In the genomic region with DNA sequence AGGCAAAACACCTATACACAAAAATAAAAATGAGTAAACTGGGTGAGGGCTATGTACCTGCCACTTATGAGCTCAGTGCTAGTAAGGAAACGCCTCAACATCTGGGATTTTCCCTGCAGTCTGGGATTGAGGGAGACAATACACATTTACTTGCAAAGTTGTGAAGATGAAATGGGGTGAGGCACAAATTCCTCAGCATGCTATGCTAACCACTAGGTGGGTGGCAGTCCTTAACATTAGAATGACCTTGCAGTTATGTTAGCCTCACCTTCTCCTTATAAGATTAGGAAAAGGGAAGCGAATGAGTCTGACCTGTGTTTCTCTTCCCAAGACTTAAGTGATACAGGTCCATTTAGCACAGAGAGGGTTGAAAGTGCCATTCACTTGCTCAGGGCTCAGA, we compare ENCODE assay signal across 22 mouse cellular contexts.
DNase-seq lines count a peak whose midpoint lies in the region; TF ChIP-seq lines count a peak whose summit lies in the region.
"Had no signal": no experiment of that assay in that cellular context is flagged by ENCODE, and none has a peak within 500 bp of the region (broad histone marks: within the 10 kb centered on the region; RNA-seq: fewer than 3 reads in every experiment).

No protein-coding gene starts in this region.

- H3K9me3 ChIP-seq in E14TG2a.4 (ENCODE audit: low read length): no peaks in the 10 kb centered on the region
- H3K9me3 ChIP-seq: embryonic facial prominence, embryonic 12.5 days; embryonic facial prominence, embryonic 15.5 days; G1E; heart, embryonic 12.5 days; heart, embryonic 15.5 days had no signal

- DNase-seq in ES-CJ7 (ENCODE audit: low read depth, low spot score) (peak; percentile 75), ZHBTc4 (ENCODE audit: low read depth, low spot score) (peak; percentile 86)
- no peak for DNase-seq in urinary bladder, postnatal 4 days (ENCODE audit: low spot score in 2 of 2)
- no peak for DNase-seq in embryo, embryonic 10 days (ENCODE audit: low spot score)
- DNase-seq in frontal cortex, postnatal 14 days (ENCODE audit: low spot score in 2 of 2): no peak
- DNase-seq: adrenal gland, adult 8-10 months; adrenal gland, postnatal 36 days; cerebellum, adult 18-20 months; cerebellum, adult 9-10 months; cerebellum, postnatal 14 days; forebrain, postnatal 0 days; gastrocnemius, postnatal 25 days; heart, adult 18-20 months; heart, postnatal 10 days; heart, postnatal 4 days had no signal

- H3K4me1 ChIP-seq in E14TG2a.4 (replicated peaks; ENCODE audit: low read depth, low read length): peaks cover 57% of the 10 kb centered on the region

- peaks cover 46% of the 10 kb centered on the region for H3K36me3 ChIP-seq in E14TG2a.4 (ENCODE audit: insufficient read depth, low read length)
- H3K36me3 ChIP-seq: embryonic facial prominence, embryonic 12.5 days; embryonic facial prominence, embryonic 15.5 days; G1E; heart, embryonic 12.5 days; heart, embryonic 15.5 days had no signal

- H3K4me3 ChIP-seq in E14TG2a.4 (replicated peaks; ENCODE audit: low read length): peak overlapping the region; percentile 35
- H3K4me3 ChIP-seq: embryonic facial prominence, embryonic 12.5 days; embryonic facial prominence, embryonic 15.5 days; heart, embryonic 12.5 days; heart, embryonic 15.5 days had no signal

- no peak for TF ChIP-seq CTCF in E14TG2a.4 (conservative IDR thresholded peaks at IDR 0.05; ENCODE audit: low read length)

- no peaks in the 10 kb centered on the region for H3K27me3 ChIP-seq in E14TG2a.4 (ENCODE audit: insufficient read depth, low read length)
- H3K27me3 ChIP-seq: embryonic facial prominence, embryonic 12.5 days; embryonic facial prominence, embryonic 15.5 days; heart, embryonic 15.5 days; Patski had no signal

Comparison
In these comparisons a context has a peak if more than half of its experiments do, and no peak if none do; other contexts are left out.
1. DNase-seq: peak in ES-CJ7 (single experiment) and ZHBTc4 (single experiment); none in urinary bladder, postnatal 4 days (0 of 2), embryo, embryonic 10 days (single experiment) and frontal cortex, postnatal 14 days (0 of 2).